Mouse (Mus musculus) neutrophil, adult 65 days (primary cell): ENCODE measurements around the gene Chmp5. TPM values are rescaled to one million over a fixed set of nuclear protein-coding genes. Genes with fewer than 3 reads are reported as not detected.

Source experiments
- total RNA-seq: library from RNA; stranded (reverse); gene quantifications from 2 replicates; pipeline ENCODE4 v1.2.4, GENCODE M21; 2023

The Chmp5 gene
- 48.4 and 52.3 TPM in 2 replicates for total RNA-seq

DNA sequence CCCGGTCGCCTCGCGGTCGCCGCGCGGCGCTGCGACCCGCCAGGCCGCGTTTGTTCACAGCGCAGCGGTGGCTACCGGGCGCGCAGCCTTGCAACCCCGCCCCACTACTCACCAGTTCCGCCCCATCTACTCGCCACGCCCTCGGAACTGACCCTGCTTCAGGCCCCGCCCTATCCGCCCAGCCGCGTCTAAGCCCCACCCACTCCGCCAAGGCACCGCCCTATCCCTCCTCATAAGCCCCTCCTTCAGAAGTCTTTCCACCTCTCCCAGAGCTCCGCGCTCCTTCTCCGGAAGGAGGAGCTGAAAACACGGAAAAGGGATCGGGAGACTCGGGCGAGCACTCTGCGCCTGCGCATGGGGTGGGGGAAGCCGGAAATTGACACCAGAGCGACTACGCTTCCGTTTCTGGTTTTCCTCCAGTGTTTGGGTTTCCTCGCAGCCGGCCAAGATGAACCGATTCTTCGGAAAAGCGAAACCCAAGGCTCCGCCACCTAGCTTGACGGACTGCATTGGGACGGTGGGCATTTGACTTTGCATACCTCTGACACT is at the start of gene Chmp5, which contains the start of gene Bag1:
Gene Chmp5, plus strand, starts transcription at position 248 of the 549 bp plus-strand sequence.
Gene Bag1, minus strand, starts transcription at position 135 of the 549 bp plus-strand sequence.

GRCm38 (mm10) chr4:40919785-40920184 is 28.4 kb upstream of the Chmp5 start, which contains the start of gene Spink4:
Gene Spink4 (plus strand): TSS chr4:40920052.

GRCm38 (mm10) chr4:40970842-40971701 is 22.9 kb downstream of the Chmp5 start, which contains the start of gene Nfx1:
Gene Nfx1 (plus strand): TSS chr4:40970906.

Other genes with a start within 250 kb of the Chmp5 start
- 14.0 and 18.5 TPM in 2 replicates for gene Aptx, start 245.2 kb upstream of the Chmp5 start, total RNA-seq
- 314 and 353 TPM in 2 replicates for gene Dnaja1, start 226.3 kb upstream of the Chmp5 start, total RNA-seq
- gene Smu1, start 190.5 kb upstream of the Chmp5 start, total RNA-seq: 55.2 and 57.3 TPM in 2 replicates
- gene B4galt1, start 94.4 kb upstream of the Chmp5 start, total RNA-seq: 59.0 and 68.1 TPM in 2 replicates
- gene Spink4, start 28.4 kb upstream of the Chmp5 start, total RNA-seq: not detected in 2 replicates
- 51.3 and 54.6 TPM in 2 replicates for gene Bag1, start 113 bp upstream of the Chmp5 start, total RNA-seq
- gene Nfx1, start 22.5 kb downstream of the Chmp5 start, total RNA-seq: 25.4 and 32.6 TPM in 2 replicates
- not detected in 2 replicates for gene Aqp7, start 99.7 kb downstream of the Chmp5 start, total RNA-seq
- gene Aqp3, start 149.8 kb downstream of the Chmp5 start, total RNA-seq: not detected in 2 replicates
- 20.4 and 27.0 TPM in 2 replicates for gene Nol6, start 176.0 kb downstream of the Chmp5 start, total RNA-seq
- 41.8 and 42.2 TPM in 2 replicates for gene Ube2r2, start 187.3 kb downstream of the Chmp5 start, total RNA-seq